Mouse (Mus musculus): ENCODE data around the gene Rgr.

DNA sequence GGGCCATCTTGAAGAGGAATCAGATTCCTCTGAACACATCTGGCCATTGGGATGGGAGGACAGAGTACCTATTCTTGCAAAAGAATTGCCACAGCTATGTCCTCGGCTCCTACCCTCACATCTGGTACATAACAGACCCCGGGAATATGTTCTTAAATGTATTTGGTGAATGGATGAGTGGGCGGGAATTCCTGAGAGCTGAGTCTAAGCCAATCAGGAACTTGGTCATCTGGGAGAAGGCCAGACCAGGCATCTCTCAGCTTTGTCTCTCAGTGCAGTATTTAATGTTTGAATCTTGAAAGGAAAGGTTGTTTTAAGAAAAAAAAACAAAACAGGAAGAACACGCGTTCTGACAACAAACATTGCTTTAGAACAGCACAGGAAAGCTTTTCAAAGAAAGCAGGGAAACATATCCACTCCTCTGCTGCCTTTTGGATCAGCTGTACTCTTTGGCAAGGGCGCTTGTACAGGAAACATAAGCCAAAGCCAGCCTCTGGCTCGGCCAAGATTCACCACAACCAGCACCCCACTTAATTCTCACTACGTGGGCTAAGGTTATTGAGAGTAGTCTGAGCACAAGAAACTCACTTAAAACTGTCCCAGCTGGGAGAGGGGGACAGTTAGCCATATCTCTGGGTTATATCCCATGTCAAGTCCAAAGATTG lies 45.2 kb downstream of the Rgr start:
- TF ChIP-seq POLR2A (IDR thresholded peaks at IDR 0.05; ENCODE audit: control insufficient read depth, low read depth, low read length), result no peak
- TF ChIP-seq CTCF (IDR thresholded peaks at IDR 0.05; ENCODE audit: control insufficient read depth, insufficient read depth, insufficient replicate concordance, low read depth, low read length), result no peak

Measured in testis, adult 2 months (tissue).